Mouse (Mus musculus): ENCODE results near the gene Fat4. TPM values are rescaled to one million over a fixed set of nuclear protein-coding genes. Genes with fewer than 3 reads are reported as not detected.

Gene Fat4
- 10.0 and 11.8 TPM in 2 replicates for polyA plus RNA-seq (2014; fragmentation: Nextera tagmentation; extraction: Ambion mirVana)

DNA sequence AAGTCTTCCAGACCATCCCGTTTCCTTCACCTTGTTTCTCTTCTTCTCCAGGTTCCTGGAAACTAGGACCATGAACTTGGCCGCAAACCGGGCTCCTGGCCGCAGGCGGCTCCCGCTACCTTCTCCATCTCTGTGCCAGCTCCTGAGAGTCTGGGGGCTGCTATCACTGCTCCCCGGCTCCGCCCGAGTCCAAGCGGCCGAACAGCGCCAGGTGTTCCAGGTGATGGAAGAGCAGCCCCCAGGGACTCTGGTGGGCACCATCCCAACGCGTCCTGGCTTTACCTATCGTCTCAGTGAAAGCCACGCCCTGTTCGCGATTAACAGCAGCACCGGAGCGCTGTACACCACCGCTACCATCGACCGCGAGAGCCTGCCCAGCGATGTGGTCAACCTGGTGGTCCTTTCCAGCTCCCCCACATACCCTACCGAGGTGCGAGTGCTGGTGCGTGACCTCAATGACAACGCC lies at the start of gene Fat4:
Gene Fat4, plus strand, starts transcription at position 51 of the 466 bp plus-strand sequence.
- Histone ChIP-seq H3K36me3 (ENCODE audit: control insufficient read depth, insufficient read depth, low read length) (peaks cover 33% of the 10 kb centered on the region), H3K27me3 (replicated peaks; ENCODE audit: control insufficient read depth, insufficient read depth, low read length) (no peaks in the 10 kb centered on the region), H3K4me1 (ENCODE audit: control insufficient read depth, insufficient read depth, low read length) (peaks cover 14% of the 10 kb centered on the region; the same call in 1 of the 2 replicates), H3K9ac (ENCODE audit: low read length) (peak within 1 kb of the TSS; percentile 90), H3K27ac (ENCODE audit: low read depth, low read length) (peak within 1 kb of the TSS; percentile 97), H3K9me3 (replicated peaks; ENCODE audit: control insufficient read depth, low read length) (no peaks in the 10 kb centered on the region), H3K4me3 (ENCODE audit: low read depth, low read length) (peak within 1 kb of the TSS; percentile 81), H3K4me2 (ENCODE audit: low read length) (peak within 1 kb of the TSS; percentile 98)
- peak; percentile 51 for DNase-seq (ENCODE audit: low spot score)
- ATAC-seq = no peak
- WGBS = under 1% methylated on average over 29 of the region's 29 CpGs

DNA sequence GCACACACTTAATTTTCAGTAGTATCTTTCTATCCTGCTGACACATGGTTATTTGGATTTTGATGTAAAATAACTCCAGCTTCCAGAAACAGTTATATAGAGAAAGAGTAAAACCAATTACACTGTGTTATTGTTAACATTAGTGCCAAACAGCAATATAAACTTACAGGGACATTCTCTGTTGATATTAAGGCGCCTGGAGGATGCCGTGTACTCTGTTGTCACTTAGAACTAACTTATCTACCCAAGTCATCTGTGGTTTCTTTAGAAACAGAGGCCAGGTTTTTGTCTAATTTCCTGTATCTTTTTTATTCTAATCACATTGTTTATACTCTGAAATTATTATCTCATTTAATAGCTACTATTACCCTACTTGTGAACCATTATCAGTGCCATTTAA lies 47.3 kb upstream of the Fat4 start:
- no peaks in the 10 kb centered on the region for H3K27me3 ChIP-seq (replicated peaks; ENCODE audit: control insufficient read depth, insufficient read depth, low read length)
- H3K4me3 ChIP-seq (ENCODE audit: low read depth, low read length) = no peak overlapping the region
- ATAC-seq = no peak
- no peak overlapping the region for H3K9ac ChIP-seq (ENCODE audit: low read length)
- WGBS = 87% methylated on average over 2 of the region's 2 CpGs
- H3K9me3 ChIP-seq (replicated peaks; ENCODE audit: control insufficient read depth, low read length) = no peaks in the 10 kb centered on the region
- H3K36me3 ChIP-seq (ENCODE audit: control insufficient read depth, insufficient read depth, low read length) = no peaks in the 10 kb centered on the region
- H3K4me1 ChIP-seq (ENCODE audit: control insufficient read depth, insufficient read depth, low read length) = no peaks in the 10 kb centered on the region
- DNase-seq (ENCODE audit: low spot score) = no peak
- H3K4me2 ChIP-seq (ENCODE audit: low read length) = no peak overlapping the region
- no peak overlapping the region for H3K27ac ChIP-seq (ENCODE audit: low read depth, low read length)

DNA sequence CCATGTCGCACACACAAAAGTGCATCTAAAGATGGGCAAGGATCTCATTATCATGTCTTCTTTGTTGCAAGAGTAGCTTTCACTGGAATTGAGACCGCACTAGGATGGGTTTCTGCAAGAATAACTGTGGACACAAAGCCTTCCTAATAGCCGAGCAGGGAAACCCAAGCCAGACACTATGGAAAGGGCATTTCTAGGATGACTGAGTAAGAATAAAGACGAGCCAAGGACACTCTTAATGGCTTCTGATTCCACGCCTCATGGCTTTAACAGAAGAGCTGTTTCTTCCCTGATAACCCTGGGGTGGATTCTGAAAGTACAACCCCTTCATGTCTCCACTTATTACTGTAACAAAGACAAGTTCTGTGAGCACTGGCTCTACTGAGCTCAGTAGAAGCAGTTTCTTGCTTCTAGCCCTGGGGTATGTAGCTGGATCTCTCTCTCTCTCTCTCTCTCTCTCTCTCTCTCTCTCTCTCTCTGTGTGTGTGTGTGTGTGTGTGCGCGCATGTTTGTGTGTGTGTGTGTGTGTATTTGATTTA lies 43.7 kb upstream of the Fat4 start:
- H3K27me3 ChIP-seq (replicated peaks; ENCODE audit: control insufficient read depth, insufficient read depth, low read length) = no peaks in the 10 kb centered on the region
- no peak overlapping the region for H3K9ac ChIP-seq (ENCODE audit: low read length)
- no peak overlapping the region for H3K4me2 ChIP-seq (ENCODE audit: low read length)
- DNase-seq (ENCODE audit: low spot score) (no peak), ATAC-seq (no peak)
- WGBS = 49% methylated on average over 7 of the region's 7 CpGs
- no peaks in the 10 kb centered on the region for H3K4me1 ChIP-seq (ENCODE audit: control insufficient read depth, insufficient read depth, low read length)
- H3K9me3 ChIP-seq (replicated peaks; ENCODE audit: control insufficient read depth, low read length) = no peaks in the 10 kb centered on the region
- no peak overlapping the region for H3K27ac ChIP-seq (ENCODE audit: low read depth, low read length)
- no peak overlapping the region for H3K4me3 ChIP-seq (ENCODE audit: low read depth, low read length)
- H3K36me3 ChIP-seq (ENCODE audit: control insufficient read depth, insufficient read depth, low read length) = no peaks in the 10 kb centered on the region

DNA sequence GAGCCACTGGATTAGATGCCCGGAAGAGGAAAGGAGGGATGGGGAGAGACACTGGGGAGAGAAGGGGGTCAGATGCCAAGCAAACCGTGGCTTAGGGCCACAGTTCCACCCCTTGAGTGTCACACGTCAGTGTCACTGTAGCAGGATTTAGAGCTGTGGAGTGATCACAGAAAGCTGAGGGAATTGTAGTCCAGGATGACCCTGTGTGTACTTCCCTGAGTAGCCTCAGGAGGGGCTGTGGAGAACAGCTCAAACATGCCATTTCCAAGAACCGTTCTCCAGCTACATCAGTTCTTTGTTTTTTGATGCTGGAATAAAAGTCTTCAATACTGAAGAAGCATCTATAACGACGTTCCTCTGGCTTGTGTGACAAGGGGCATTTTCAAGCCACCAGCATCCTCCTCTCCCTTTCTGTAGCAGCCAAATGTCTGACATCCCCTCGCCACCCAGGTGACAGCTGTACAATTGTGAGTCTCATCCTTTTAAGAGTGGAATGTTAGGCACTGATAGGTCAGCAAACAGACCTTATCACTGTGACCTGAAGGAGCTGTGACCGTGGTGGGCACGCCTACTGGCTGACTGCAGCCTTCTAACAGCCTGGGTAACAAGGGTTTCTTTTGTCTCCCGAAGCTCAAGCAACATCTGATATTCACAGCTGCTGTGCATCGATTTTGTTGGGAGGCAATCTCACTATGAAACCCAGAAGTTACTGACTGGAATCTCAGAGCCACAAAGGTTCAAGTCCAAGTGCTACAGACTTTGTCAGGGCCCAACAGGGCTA lies 39.9 kb upstream of the Fat4 start:
- no peak overlapping the region for H3K9ac ChIP-seq (ENCODE audit: low read length)
- H3K36me3 ChIP-seq (ENCODE audit: control insufficient read depth, insufficient read depth, low read length) = no peaks in the 10 kb centered on the region
- WGBS = 54% methylated on average over 11 of the region's 11 CpGs
- no peaks in the 10 kb centered on the region for H3K27me3 ChIP-seq (replicated peaks; ENCODE audit: control insufficient read depth, insufficient read depth, low read length)
- no peaks in the 10 kb centered on the region for H3K4me1 ChIP-seq (ENCODE audit: control insufficient read depth, insufficient read depth, low read length)
- no peaks in the 10 kb centered on the region for H3K9me3 ChIP-seq (replicated peaks; ENCODE audit: control insufficient read depth, low read length)
- no peak overlapping the region for H3K4me2 ChIP-seq (ENCODE audit: low read length)
- no peak overlapping the region for H3K27ac ChIP-seq (ENCODE audit: low read depth, low read length)
- H3K4me3 ChIP-seq (ENCODE audit: low read depth, low read length) = no peak overlapping the region
- DNase-seq (ENCODE audit: low spot score) = no peak
- ATAC-seq = no peak

DNA sequence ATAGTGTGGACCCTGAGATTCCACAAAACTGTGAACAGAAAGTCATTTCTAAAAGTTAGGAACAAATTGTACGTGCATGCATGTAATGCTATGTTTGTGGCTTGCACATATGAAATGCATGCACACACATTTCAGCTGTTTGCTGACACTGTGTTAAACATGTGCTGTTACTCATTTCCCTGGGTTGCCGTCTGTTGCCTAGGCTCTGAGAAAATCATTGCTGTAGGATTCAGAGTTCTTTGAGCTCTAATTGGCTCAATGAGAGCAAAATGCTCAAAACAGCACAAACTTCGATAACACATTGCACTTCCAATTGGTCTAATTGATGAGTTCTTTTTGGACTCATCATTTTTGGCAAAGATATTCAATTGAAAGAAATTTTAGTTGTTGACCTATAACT lies 37.7 kb upstream of the Fat4 start:
- Histone ChIP-seq H3K4me1 (ENCODE audit: control insufficient read depth, insufficient read depth, low read length) (no peaks in the 10 kb centered on the region), H3K27ac (ENCODE audit: low read depth, low read length) (no peak overlapping the region), H3K36me3 (ENCODE audit: control insufficient read depth, insufficient read depth, low read length) (no peaks in the 10 kb centered on the region), H3K27me3 (replicated peaks; ENCODE audit: control insufficient read depth, insufficient read depth, low read length) (no peaks in the 10 kb centered on the region), H3K4me2 (ENCODE audit: low read length) (no peak overlapping the region), H3K4me3 (ENCODE audit: low read depth, low read length) (no peak overlapping the region), H3K9me3 (replicated peaks; ENCODE audit: control insufficient read depth, low read length) (no peaks in the 10 kb centered on the region), H3K9ac (ENCODE audit: low read length) (no peak overlapping the region)
- WGBS = 63% methylated on average over 3 of the region's 3 CpGs
- peak; percentile 16; the same call in 1 of the 2 replicates for ATAC-seq
- peak; percentile 32 for DNase-seq (ENCODE audit: low spot score)

DNA sequence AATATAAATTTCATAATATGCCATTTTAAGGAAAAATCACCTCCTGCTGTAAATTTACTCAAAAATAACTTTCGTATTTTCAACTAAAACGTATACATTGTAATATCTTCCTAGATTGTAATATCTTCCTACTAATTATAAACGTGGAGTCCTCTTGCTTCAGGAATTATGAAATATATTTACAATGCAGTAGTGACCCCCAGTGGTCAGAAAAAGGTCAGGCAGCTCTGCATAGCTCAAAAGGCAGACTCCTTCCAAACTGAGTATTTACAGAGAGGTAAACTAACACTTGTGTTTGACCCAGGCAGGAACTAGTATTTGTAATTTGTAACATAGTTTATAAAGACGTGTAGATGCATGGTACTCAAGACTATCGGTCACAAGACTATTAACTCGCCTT lies 37.2 kb upstream of the Fat4 start:
- peak; percentile 87 for DNase-seq (ENCODE audit: low spot score)
- Histone ChIP-seq H3K9ac (ENCODE audit: low read length) (no peak overlapping the region), H3K36me3 (ENCODE audit: control insufficient read depth, insufficient read depth, low read length) (no peaks in the 10 kb centered on the region), H3K4me2 (ENCODE audit: low read length) (no peak overlapping the region), H3K27ac (ENCODE audit: low read depth, low read length) (no peak overlapping the region), H3K9me3 (replicated peaks; ENCODE audit: control insufficient read depth, low read length) (no peaks in the 10 kb centered on the region), H3K4me1 (ENCODE audit: control insufficient read depth, insufficient read depth, low read length) (no peaks in the 10 kb centered on the region), H3K4me3 (ENCODE audit: low read depth, low read length) (no peak overlapping the region), H3K27me3 (replicated peaks; ENCODE audit: control insufficient read depth, insufficient read depth, low read length) (no peaks in the 10 kb centered on the region)
- 38% methylated on average over 6 of the region's 6 CpGs for WGBS
- ATAC-seq = peak; percentile 73

DNA sequence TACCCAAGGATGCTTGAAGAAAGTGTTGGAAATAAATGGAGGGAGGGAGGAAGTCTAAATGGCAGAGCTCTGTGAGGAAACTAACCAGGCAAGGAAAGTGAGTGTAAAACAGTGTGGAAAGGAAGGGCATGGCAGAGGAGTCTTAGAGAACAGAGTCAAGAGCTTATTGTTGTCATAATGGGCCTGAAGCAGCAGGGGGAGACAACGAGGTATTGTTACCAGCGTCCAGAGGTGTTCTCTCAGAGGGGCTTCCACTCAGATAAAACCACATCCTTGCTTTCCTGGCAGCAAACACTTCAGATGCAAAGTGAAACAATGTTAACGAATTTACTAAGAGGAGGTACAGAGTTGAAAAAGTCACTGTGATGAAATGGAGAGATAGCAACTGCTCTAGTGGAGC lies 33.1 kb upstream of the Fat4 start:
- Histone ChIP-seq H3K9me3 (replicated peaks; ENCODE audit: control insufficient read depth, low read length) (no peaks in the 10 kb centered on the region), H3K27me3 (replicated peaks; ENCODE audit: control insufficient read depth, insufficient read depth, low read length) (no peaks in the 10 kb centered on the region), H3K9ac (ENCODE audit: low read length) (no peak overlapping the region), H3K36me3 (ENCODE audit: control insufficient read depth, insufficient read depth, low read length) (no peaks in the 10 kb centered on the region), H3K27ac (ENCODE audit: low read depth, low read length) (no peak overlapping the region), H3K4me3 (ENCODE audit: low read depth, low read length) (no peak overlapping the region), H3K4me1 (ENCODE audit: control insufficient read depth, insufficient read depth, low read length) (no peaks in the 10 kb centered on the region), H3K4me2 (ENCODE audit: low read length) (no peak overlapping the region)
- WGBS = 21% methylated on average over 3 of the region's 3 CpGs
- ATAC-seq (no peak), DNase-seq (ENCODE audit: low spot score) (peak; percentile 20)

DNA sequence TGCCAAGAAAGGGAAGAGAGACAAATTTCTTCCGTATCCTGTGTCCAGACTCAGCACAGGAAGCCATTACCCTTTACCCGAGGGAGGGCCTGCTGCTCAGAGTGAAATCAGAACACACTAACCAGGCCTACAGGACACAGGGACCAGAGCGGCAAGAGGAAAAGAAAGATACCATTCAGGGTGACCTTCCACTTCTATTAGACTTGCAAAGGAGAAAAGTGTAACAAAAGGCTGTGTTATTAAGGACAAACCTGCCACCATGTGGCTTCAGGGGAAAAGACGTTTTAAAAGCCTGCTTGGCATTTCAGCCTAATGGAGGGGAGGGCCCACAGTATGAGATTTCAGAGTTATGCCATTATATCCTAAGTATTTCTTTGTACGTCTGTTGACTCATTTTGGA lies 26.1 kb upstream of the Fat4 start:
- whole genome bisulfite sequencing = 27% methylated on average over 5 of the region's 5 CpGs
- peak; percentile 59 for DNase-seq (ENCODE audit: low spot score)
- Histone ChIP-seq H3K9ac (ENCODE audit: low read length) (no peak overlapping the region), H3K27ac (ENCODE audit: low read depth, low read length) (no peak overlapping the region), H3K4me3 (ENCODE audit: low read depth, low read length) (no peak overlapping the region), H3K4me1 (ENCODE audit: control insufficient read depth, insufficient read depth, low read length) (0 out of 2 replicates have a peak, but pooled peaks cover 2% of the 10 kb centered on the region), H3K9me3 (replicated peaks; ENCODE audit: control insufficient read depth, low read length) (no peaks in the 10 kb centered on the region), H3K4me2 (ENCODE audit: low read length) (no peak overlapping the region), H3K27me3 (replicated peaks; ENCODE audit: control insufficient read depth, insufficient read depth, low read length) (no peaks in the 10 kb centered on the region), H3K36me3 (ENCODE audit: control insufficient read depth, insufficient read depth, low read length) (no peaks in the 10 kb centered on the region)
- ATAC-seq = peak; percentile 20; the same call in 1 of the 2 replicates

DNA sequence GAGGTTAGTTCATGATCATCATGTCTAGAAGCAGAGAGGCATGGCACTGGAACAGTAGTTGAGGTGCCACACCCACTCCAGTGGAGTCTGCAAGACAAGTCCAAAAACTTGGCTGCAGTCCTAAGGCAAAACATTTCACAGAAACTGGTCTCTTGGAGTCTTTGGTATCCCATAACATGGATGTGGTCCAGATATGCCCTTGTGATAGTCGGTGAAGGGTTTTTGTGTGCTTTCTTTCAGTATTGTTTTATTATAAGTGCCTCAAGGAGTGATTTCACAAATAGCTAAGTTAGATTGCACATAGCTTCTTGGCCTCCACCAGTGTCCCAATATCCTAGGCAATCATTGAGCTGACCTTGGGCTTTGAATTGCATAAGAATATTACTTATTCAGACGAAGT lies 15.4 kb upstream of the Fat4 start:
- 91% methylated on average over 2 of the region's 2 CpGs for WGBS
- ATAC-seq = no peak

More for the DNA sequence above, 15.4 kb upstream of the Fat4 start:
- H3K27me3 ChIP-seq (replicated peaks; ENCODE audit: control insufficient read depth, insufficient read depth, low read length) = no peaks in the 10 kb centered on the region
- H3K4me2 ChIP-seq (ENCODE audit: low read length) = no peak overlapping the region
- no peak overlapping the region for H3K4me3 ChIP-seq (ENCODE audit: low read depth, low read length)
- no peak overlapping the region for H3K27ac ChIP-seq (ENCODE audit: low read depth, low read length)
- no peaks in the 10 kb centered on the region for H3K4me1 ChIP-seq (ENCODE audit: control insufficient read depth, insufficient read depth, low read length)
- H3K9me3 ChIP-seq (replicated peaks; ENCODE audit: control insufficient read depth, low read length) = 0 out of 2 replicates have a peak, but pooled peaks cover 2% of the 10 kb centered on the region
- no peak overlapping the region for H3K9ac ChIP-seq (ENCODE audit: low read length)
- no peak for DNase-seq (ENCODE audit: low spot score)
- no peaks in the 10 kb centered on the region for H3K36me3 ChIP-seq (ENCODE audit: control insufficient read depth, insufficient read depth, low read length)

All from forebrain, embryonic 14.5 days (tissue).